Mouse (Mus musculus): ENCODE measurements at regions not wholly inside any gene's neighbourhood (a gene's known extent, or its start where the extent isn't known, plus 50 kb on each side); places are given as distances from the start of the nearest gene placed in this dataset.

- in situ Hi-C loops (cut with MboI, MseI): loop anchor here in 1 of 2 experiments (10.0 kb wide), 1 partner anchor 736 kb away; no protein-coding TSS in a partner anchor
Measured at GRCm38 (mm10) chr15:6080714-6081635, 218.6 kb upstream of the Dab2 start.

GRCm38 (mm10) chr15:6087208-6087607 is 212.4 kb upstream of the Dab2 start:
- in situ Hi-C loops (cut with MboI, MseI): loop anchor here in 1 of 2 experiments (10.0 kb wide), 1 partner anchor 742 kb away; no protein-coding TSS in a partner anchor

- in situ Hi-C loops (cut with MboI, MseI): loop anchor here in 1 of 2 experiments (10.0 kb wide), 1 partner anchor 744 kb away; no protein-coding TSS in a partner anchor
Measured at GRCm38 (mm10) chr15:6088498-6088897, 211.1 kb upstream of the Dab2 start.

GRCm38 (mm10) chr15:6129697-6130096 is 169.9 kb upstream of the Dab2 start:
- in situ Hi-C loops (cut with MboI, MseI): no loop called here

- in situ Hi-C loops (cut with MboI, MseI): no loop called here
Measured at GRCm38 (mm10) chr15:6132216-6132615, 167.4 kb upstream of the Dab2 start.

- in situ Hi-C loops (cut with MboI, MseI): no loop called here
Measured at GRCm38 (mm10) chr15:6145071-6145470, 154.5 kb upstream of the Dab2 start.

GRCm38 (mm10) chr15:6154706-6155105 is 144.9 kb upstream of the Dab2 start:
- in situ Hi-C loops (cut with MboI, MseI): no loop called here

- in situ Hi-C loops (cut with MboI, MseI): no loop called here
Measured at GRCm38 (mm10) chr15:6180261-6180660, 119.3 kb upstream of the Dab2 start.

GRCm38 (mm10) chr15:6183627-6184026 is 116.0 kb upstream of the Dab2 start:
- in situ Hi-C loops (cut with MboI, MseI): no loop called here

- in situ Hi-C loops (cut with MboI, MseI): no loop called here
Measured at GRCm38 (mm10) chr15:6191845-6192244, 107.7 kb upstream of the Dab2 start.

GRCm38 (mm10) chr15:6207239-6207638 is 92.3 kb upstream of the Dab2 start:
- in situ Hi-C loops (cut with MboI, MseI): loop anchor here (5.0 to 10.0 kb wide), 4 partner anchors 262 to 1015 kb away; no protein-coding TSS in a partner anchor

GRCm38 (mm10) chr15:6209301-6209700 is 90.3 kb upstream of the Dab2 start:
- in situ Hi-C loops (cut with MboI, MseI): loop anchor here (5.0 to 10.0 kb wide), 4 partner anchors 264 to 1017 kb away; no protein-coding TSS in a partner anchor

GRCm38 (mm10) chr15:6218087-6218486 is 81.5 kb upstream of the Dab2 start:
- in situ Hi-C loops (cut with MboI, MseI): no loop called here

GRCm38 (mm10) chr15:6225227-6225626 is 74.4 kb upstream of the Dab2 start:
- in situ Hi-C loops (cut with MboI, MseI): loop anchor here in 1 of 2 experiments (25.0 kb wide), 1 partner anchor 387 kb away; no protein-coding TSS in a partner anchor

GRCm38 (mm10) chr15:6230618-6231017 is 69.0 kb upstream of the Dab2 start:
- in situ Hi-C loops (cut with MboI, MseI): loop anchor here in 1 of 2 experiments (25.0 kb wide), 1 partner anchor 382 kb away; no protein-coding TSS in a partner anchor

GRCm38 (mm10) chr15:6231308-6232103 is 68.1 kb upstream of the Dab2 start:
- in situ Hi-C loops (cut with MboI, MseI): loop anchor here in 1 of 2 experiments (25.0 kb wide), 1 partner anchor 381 kb away; no protein-coding TSS in a partner anchor

- in situ Hi-C loops (cut with MboI, MseI): loop anchor here in 1 of 2 experiments (25.0 kb wide), 1 partner anchor 379 kb away; no protein-coding TSS in a partner anchor
Measured at GRCm38 (mm10) chr15:6233621-6234020, 66.0 kb upstream of the Dab2 start.

- in situ Hi-C loops (cut with MboI, MseI): loop anchor here in 1 of 2 experiments (5.0 to 25.0 kb wide), 2 partner anchors 201 to 376 kb away; no protein-coding TSS in a partner anchor
Measured at GRCm38 (mm10) chr15:6236583-6236982, 63.0 kb upstream of the Dab2 start.

GRCm38 (mm10) chr15:6237726-6238125 is 61.9 kb upstream of the Dab2 start:
- in situ Hi-C loops (cut with MboI, MseI): loop anchor here in 1 of 2 experiments (5.0 to 25.0 kb wide), 2 partner anchors 200 to 375 kb away; no protein-coding TSS in a partner anchor

- in situ Hi-C loops (cut with MboI, MseI): loop anchor here in 1 of 2 experiments (5.0 to 25.0 kb wide), 2 partner anchors 199 to 374 kb away; no protein-coding TSS in a partner anchor
Measured at GRCm38 (mm10) chr15:6238133-6238532, 61.5 kb upstream of the Dab2 start.

- in situ Hi-C loops (cut with MboI, MseI): loop anchor here in 1 of 2 experiments (5.0 to 25.0 kb wide), 2 partner anchors 199 to 374 kb away; no protein-coding TSS in a partner anchor
Measured at GRCm38 (mm10) chr15:6238755-6239154, 60.8 kb upstream of the Dab2 start.

Data from T-helper 17 cell (primary cell).